17 mouse cellular contexts compared by ENCODE assay signal in genomic region chr2:132375721-132376120, GRCm38 (mm10). TPM values are rescaled to one million over a fixed set of nuclear protein-coding genes. Genes with fewer than 3 reads are reported as not detected.
"Had no signal": no experiment of that assay in that cellular context is flagged by ENCODE, and none has a peak within 500 bp of the region (broad histone marks: within the 10 kb centered on the region; RNA-seq: fewer than 3 reads in every experiment).

No protein-coding gene starts in this region.

- H3K36me3 ChIP-seq: limb, embryonic 12.5 days; liver, embryonic 13.5 days; midbrain, embryonic 12.5 days; neural tube, embryonic 13.5 days had no signal

- ATAC-seq: liver, postnatal 0 days; midbrain, embryonic 16.5 days had no signal

- H3K27me3 ChIP-seq: limb, embryonic 12.5 days; liver, embryonic 13.5 days; midbrain, embryonic 12.5 days; neural tube, embryonic 13.5 days had no signal

- H3K27ac ChIP-seq: kidney, postnatal 0 days; layer of hippocampus, adult 2 months; limb, embryonic 12.5 days; liver, embryonic 13.5 days; midbrain, embryonic 12.5 days; neural tube, embryonic 13.5 days had no signal

- H3K4me1 ChIP-seq: limb, embryonic 12.5 days; liver, embryonic 13.5 days; midbrain, embryonic 12.5 days; neural tube, embryonic 13.5 days had no signal

- DNase-seq: kidney, postnatal 4 days; liver; liver, embryonic 13.5 days; liver, postnatal 0 days; retina, postnatal 1 day; right cerebral cortex, postnatal 4 days; spleen, adult 18-20 months; thymus, adult 2 months; thymus, postnatal 25 days had no signal

- H3K4me2 ChIP-seq: limb, embryonic 12.5 days; liver, embryonic 13.5 days; midbrain, embryonic 12.5 days; neural tube, embryonic 13.5 days had no signal

- H3K9me3 ChIP-seq: limb, embryonic 12.5 days; liver, embryonic 13.5 days; midbrain, embryonic 12.5 days; neural tube, embryonic 13.5 days had no signal

- H3K4me3 ChIP-seq: layer of hippocampus, adult 2 months; limb, embryonic 12.5 days; liver, embryonic 13.5 days; midbrain, embryonic 12.5 days; neural tube, embryonic 13.5 days had no signal

- H3K9ac ChIP-seq: limb, embryonic 12.5 days; liver, embryonic 13.5 days; liver, postnatal 0 days; midbrain, embryonic 12.5 days; neural tube, embryonic 13.5 days had no signal

RNA-seq across cellular contexts. Expression of gene Prokr2, which starts 9.5 kb away (rescaled TPM):
- total RNA-seq: megakaryocyte-erythroid progenitor cell, adult 5-6 weeks had no signal
- polyA plus RNA-seq: urinary bladder, adult 2 months had no signal
